Mouse (Mus musculus) fat pad, adult 2 months (tissue): ENCODE measurements around the gene Pus1.
A peak's percentile ranks its signal among the peaks of the same experiment; 100 is the strongest.

Experiments used
- DNase-seq: peaks from one replicate; pipeline ENCODE4 v3.0.0-alpha.2; 2011; ENCODE audit warnings: low read depth, low spot score; ENCODE audit errors: extremely low read depth

Pus1 gene

GRCm38 (mm10) chr5:110779998-110780760 is at the start of gene Pus1:
TSS of gene Pus1 (minus strand) at chr5:110780659.
- DNase-seq = no peak

GRCm38 (mm10) chr5:110827576-110827975 is 47.1 kb upstream of the Pus1 start:
- DNase-seq = no peak

- no peak for DNase-seq
These were observed 46.5 kb upstream of the Pus1 start for GRCm38 (mm10) chr5:110826781-110827495.

- no peak for DNase-seq
These were observed 44.0 kb upstream of the Pus1 start for GRCm38 (mm10) chr5:110824421-110824820.

GRCm38 (mm10) chr5:110809667-110810325 is 29.3 kb upstream of the Pus1 start, which contains the start of gene Ulk1:
TSS of gene Ulk1 (minus strand) at chr5:110810097.
- DNase-seq = no peak

- no peak for DNase-seq
These were observed 28.6 kb upstream of the Pus1 start for GRCm38 (mm10) chr5:110808821-110809666.

GRCm38 (mm10) chr5:110808061-110808631 is 27.7 kb upstream of the Pus1 start:
- no peak for DNase-seq

GRCm38 (mm10) chr5:110807453-110807852 is 27.0 kb upstream of the Pus1 start:
- DNase-seq = no peak

GRCm38 (mm10) chr5:110806676-110807075 is 26.2 kb upstream of the Pus1 start:
- DNase-seq = no peak

GRCm38 (mm10) chr5:110806154-110806553 is 25.7 kb upstream of the Pus1 start:
- no peak for DNase-seq

- DNase-seq = no peak
These were observed 23.7 kb upstream of the Pus1 start for GRCm38 (mm10) chr5:110804012-110804743.

- no peak for DNase-seq
These were observed 22.4 kb upstream of the Pus1 start for GRCm38 (mm10) chr5:110802809-110803208.

- DNase-seq = no peak
These were observed 21.7 kb upstream of the Pus1 start for GRCm38 (mm10) chr5:110802186-110802585.

- DNase-seq = peak; percentile 92
These were observed 20.7 kb upstream of the Pus1 start for GRCm38 (mm10) chr5:110801036-110801624.

- DNase-seq = peak; percentile 77
These were observed 17.2 kb upstream of the Pus1 start for GRCm38 (mm10) chr5:110797696-110798095.

- DNase-seq = no peak
These were observed 13.9 kb upstream of the Pus1 start for GRCm38 (mm10) chr5:110794363-110794762.

GRCm38 (mm10) chr5:110788684-110789083 is 8.2 kb upstream of the Pus1 start:
- DNase-seq = no peak

- DNase-seq = no peak
These were observed 5.8 kb upstream of the Pus1 start for GRCm38 (mm10) chr5:110786081-110786835.

- no peak for DNase-seq
These were observed 2.7 kb upstream of the Pus1 start for GRCm38 (mm10) chr5:110783150-110783549.
